Mouse (Mus musculus) neural tube, embryonic 15.5 days (tissue): ENCODE results near the gene Scgb1a1. TPM values are rescaled to one million over a fixed set of nuclear protein-coding genes. Genes with fewer than 3 reads are reported as not detected.
"Not testable (repeated sequence)": the region's sequence is repeated elsewhere in the genome, so short reads cannot be mapped to it uniquely, and the experiment has no call there.

Source experiments
- ATAC-seq: fragments of 200-750 bp; cut with Nextera tagmentation; 2 replicates; pipeline ENCODE4 v1.8.0; 2017; ENCODE audit warnings: mild to moderate bottlenecking, moderate TSS enrichment, moderate library complexity; ENCODE audit not compliant: low FRiP score
- H3K27ac ChIP-seq: fragments of 300-500 bp; sonication (generic); replicated peaks from 2 replicates; pipeline ENCODE4 v1.5.1; 2015; ENCODE audit warnings: mild to moderate bottlenecking, inconsistent platforms
- H3K27me3 ChIP-seq: fragments of 300-500 bp; sonication (generic); replicated peaks from 2 replicates; pipeline ENCODE4 v1.6.1; 2015; ENCODE audit warnings: inconsistent platforms
- H3K36me3 ChIP-seq: fragments of 300-500 bp; sonication (generic); 2 replicates; pipeline ENCODE4 v1.6.1; 2015; ENCODE audit warnings: inconsistent platforms
- H3K4me1 ChIP-seq: fragments of 300-500 bp; sonication (generic); 2 replicates; pipeline ENCODE4 v1.6.1; 2015; ENCODE audit warnings: inconsistent platforms
- H3K4me2 ChIP-seq: fragments of 300-500 bp; sonication (generic); 2 replicates; pipeline ENCODE4 v1.6.1; 2015; ENCODE audit warnings: inconsistent platforms, mild to moderate bottlenecking, moderate library complexity
- H3K4me3 ChIP-seq: fragments of 300-500 bp; sonication (generic); replicated peaks from 2 replicates; pipeline ENCODE4 v1.5.1; 2015; ENCODE audit warnings: mild to moderate bottlenecking, inconsistent platforms
- H3K9ac ChIP-seq: fragments of 300-500 bp; sonication (generic); replicated peaks from 2 replicates; pipeline ENCODE4 v1.6.1; 2015; ENCODE audit warnings: mild to moderate bottlenecking, inconsistent platforms
- H3K9me3 ChIP-seq: fragments of 300-500 bp; sonication (generic); replicated peaks from 2 replicates; pipeline ENCODE4 v1.6.1; 2016; ENCODE audit warnings: inconsistent platforms
- WGBS: fragments of 180-500 bp; shearing (Covaris S2); methylation state at CpG from one replicate; pipeline ENCODE4 v1.1.7; 2015; ENCODE audit warnings: mixed read lengths; 5-methylcytosine and 5-hydroxymethylcytosine counted together
- polyA plus RNA-seq: library from polyadenylated mRNA; unstranded; fragments of >200 nt; fragmentation: Nextera tagmentation; extraction: Ambion mirVana; gene quantifications from 2 replicates; pipeline ENCODE4 v1.2.1, GENCODE M21; 2015

The Scgb1a1 gene
- not detected in 2 replicates for polyA plus RNA-seq

- Histone ChIP-seq H3K4me3 (no peak within 1 kb of the TSS), H3K9ac (no peak within 1 kb of the TSS), H3K36me3 (no peaks in the 10 kb centered on the region), H3K27me3 (0 out of 2 replicates have a peak, but pooled peaks cover 3% of the 10 kb centered on the region), H3K9me3 (no peaks in the 10 kb centered on the region), H3K4me1 (peaks cover 3% of the 10 kb centered on the region; the same call in 1 of the 2 replicates), H3K27ac (no peak within 1 kb of the TSS), H3K4me2 (no peak within 1 kb of the TSS)
- ATAC-seq, result no peak
- WGBS, result 82% methylated on average over 4 of the region's 4 CpGs
These were observed at the start of gene Scgb1a1 for GRCm38 (mm10) chr19:9087821-9088220. TSS of gene Scgb1a1 (minus strand) at chr19:9087958.

GRCm38 (mm10) chr19:9137159-9137558 lies 49.4 kb upstream of the Scgb1a1 start:
- H3K4me1 ChIP-seq, result peaks cover 24% of the 10 kb centered on the region

GRCm38 (mm10) chr19:9135512-9136331 lies 48.0 kb upstream of the Scgb1a1 start, which contains the start of gene Asrgl1:
TSS of gene Asrgl1 (minus strand) at chr19:9135636.
- no peaks in the 10 kb centered on the region for H3K9me3 ChIP-seq
- H3K9ac ChIP-seq, result peak within 1 kb of the TSS; percentile 69
- H3K27ac ChIP-seq, result peak within 1 kb of the TSS; percentile 78
- peaks cover 24% of the 10 kb centered on the region for H3K4me1 ChIP-seq
- whole genome bisulfite sequencing, result 10% methylated on average over 31 of the region's 31 CpGs
- no peaks in the 10 kb centered on the region for H3K36me3 ChIP-seq
- peak within 1 kb of the TSS; percentile 83 for H3K4me2 ChIP-seq
- ATAC-seq, result peak; percentile 96
- no peaks in the 10 kb centered on the region for H3K27me3 ChIP-seq
- H3K4me3 ChIP-seq, result peak within 1 kb of the TSS; percentile 74

More at GRCm38 (mm10) chr19:9137159-9137558, 49.4 kb upstream of the Scgb1a1 start:
- Histone ChIP-seq H3K36me3 (no peaks in the 10 kb centered on the region), H3K27ac (no peak overlapping the region), H3K9ac (no peak overlapping the region), H3K9me3 (no peaks in the 10 kb centered on the region), H3K4me3 (no peak overlapping the region), H3K4me2 (no peak overlapping the region), H3K27me3 (no peaks in the 10 kb centered on the region)
- ATAC-seq, result no peak
- WGBS, result 96% methylated on average over 1 of the region's 1 CpGs

GRCm38 (mm10) chr19:9134746-9135511 lies 47.2 kb upstream of the Scgb1a1 start:
- peak; percentile 82 for ATAC-seq
- Histone ChIP-seq H3K27me3 (no peaks in the 10 kb centered on the region), H3K4me2 (peak overlapping the region; percentile 83), H3K36me3 (no peaks in the 10 kb centered on the region), H3K4me1 (peaks cover 24% of the 10 kb centered on the region), H3K9ac (peak overlapping the region; percentile 69), H3K4me3 (peak overlapping the region; percentile 74), H3K9me3 (no peaks in the 10 kb centered on the region), H3K27ac (peak overlapping the region; percentile 78)
- WGBS, result under 1% methylated on average over 34 of the region's 37 CpGs

GRCm38 (mm10) chr19:9129996-9130395 lies 42.2 kb upstream of the Scgb1a1 start:
- 51% methylated on average over 1 of the region's 1 CpGs for WGBS
- no peak overlapping the region for H3K4me3 ChIP-seq
- ATAC-seq, result no peak
- no peak overlapping the region for H3K27ac ChIP-seq
- no peak overlapping the region for H3K9ac ChIP-seq
- peaks cover 9% of the 10 kb centered on the region; the same call in 1 of the 2 replicates for H3K36me3 ChIP-seq
- H3K4me1 ChIP-seq, result peaks cover 21% of the 10 kb centered on the region
- no peaks in the 10 kb centered on the region for H3K9me3 ChIP-seq
- H3K27me3 ChIP-seq, result no peaks in the 10 kb centered on the region
- no peak overlapping the region for H3K4me2 ChIP-seq

GRCm38 (mm10) chr19:9128499-9129194 lies 40.9 kb upstream of the Scgb1a1 start:
- no peak for ATAC-seq
- Histone ChIP-seq H3K27me3 (no peaks in the 10 kb centered on the region), H3K9me3 (no peaks in the 10 kb centered on the region), H3K9ac (no peak overlapping the region), H3K4me2 (no peak overlapping the region), H3K36me3 (peaks cover 9% of the 10 kb centered on the region; the same call in 1 of the 2 replicates), H3K4me3 (no peak overlapping the region), H3K27ac (no peak overlapping the region), H3K4me1 (peaks cover 10% of the 10 kb centered on the region)
- WGBS, result 91% methylated on average over 4 of the region's 4 CpGs

- not testable (repeated sequence) for H3K9me3 ChIP-seq, H3K4me1 ChIP-seq, H3K4me2 ChIP-seq, H3K4me3 ChIP-seq, H3K9ac ChIP-seq, H3K27ac ChIP-seq, H3K27me3 ChIP-seq, ATAC-seq
- 87% methylated on average over 2 of the region's 2 CpGs for WGBS
- H3K36me3 ChIP-seq, result peaks cover 13% of the 10 kb centered on the region; the same call in 1 of the 2 replicates
These were observed 36.2 kb upstream of the Scgb1a1 start for GRCm38 (mm10) chr19:9123986-9124385.

GRCm38 (mm10) chr19:9122390-9122789 lies 34.6 kb upstream of the Scgb1a1 start:
- Histone ChIP-seq H3K27ac (no peak overlapping the region), H3K4me1 (no peaks in the 10 kb centered on the region), H3K9me3 (no peaks in the 10 kb centered on the region), H3K9ac (no peak overlapping the region), H3K36me3 (peaks cover 17% of the 10 kb centered on the region; the same call in 1 of the 2 replicates), H3K4me2 (no peak overlapping the region), H3K27me3 (no peaks in the 10 kb centered on the region), H3K4me3 (no peak overlapping the region)
- ATAC-seq, result no peak
- WGBS, result 94% methylated on average over 1 of the region's 1 CpGs

GRCm38 (mm10) chr19:9119655-9120425 lies 32.1 kb upstream of the Scgb1a1 start:
- Histone ChIP-seq H3K27me3 (no peaks in the 10 kb centered on the region), H3K27ac (no peak overlapping the region), H3K4me1 (no peaks in the 10 kb centered on the region), H3K36me3 (peaks cover 31% of the 10 kb centered on the region), H3K4me3 (no peak overlapping the region), H3K9ac (no peak overlapping the region), H3K9me3 (no peaks in the 10 kb centered on the region), H3K4me2 (no peak overlapping the region)
- no peak for ATAC-seq
- WGBS, result 92% methylated on average over 3 of the region's 3 CpGs

- peaks cover 54% of the 10 kb centered on the region for H3K36me3 ChIP-seq
- WGBS, result 76% methylated on average over 5 of the region's 5 CpGs
- no peaks in the 10 kb centered on the region for H3K4me1 ChIP-seq
- H3K27me3 ChIP-seq, result no peaks in the 10 kb centered on the region
- no peak overlapping the region for H3K27ac ChIP-seq
- no peak overlapping the region for H3K4me2 ChIP-seq
- H3K9ac ChIP-seq, result no peak overlapping the region
- no peaks in the 10 kb centered on the region for H3K9me3 ChIP-seq
- no peak for ATAC-seq
- no peak overlapping the region for H3K4me3 ChIP-seq
These were observed 29.5 kb upstream of the Scgb1a1 start for GRCm38 (mm10) chr19:9117275-9117674.

GRCm38 (mm10) chr19:9116268-9116667 lies 28.5 kb upstream of the Scgb1a1 start:
- Histone ChIP-seq H3K36me3 (peaks cover 57% of the 10 kb centered on the region), H3K9me3 (no peaks in the 10 kb centered on the region), H3K4me2 (no peak overlapping the region), H3K27me3 (no peaks in the 10 kb centered on the region), H3K4me3 (no peak overlapping the region), H3K4me1 (no peaks in the 10 kb centered on the region), H3K9ac (no peak overlapping the region), H3K27ac (no peak overlapping the region)
- 74% methylated on average over 4 of the region's 4 CpGs for WGBS
- ATAC-seq, result no peak
